Mouse (Mus musculus) stomach, postnatal 0 days (tissue): ENCODE results near the gene Apba3.

ENCODE experiments used
- CTCF ChIP-seq: IDR thresholded peaks from 2 replicates; pipeline ENCODE4 v1.5.1; 2016; ENCODE audit warnings: antibody characterized with exemption, low read depth, mild to moderate bottlenecking, moderate library complexity
- EP300 ChIP-seq: optimal IDR thresholded peaks from 2 replicates; pipeline ENCODE3; 2016; ENCODE audit warnings: antibody characterized with exemption

DNA sequence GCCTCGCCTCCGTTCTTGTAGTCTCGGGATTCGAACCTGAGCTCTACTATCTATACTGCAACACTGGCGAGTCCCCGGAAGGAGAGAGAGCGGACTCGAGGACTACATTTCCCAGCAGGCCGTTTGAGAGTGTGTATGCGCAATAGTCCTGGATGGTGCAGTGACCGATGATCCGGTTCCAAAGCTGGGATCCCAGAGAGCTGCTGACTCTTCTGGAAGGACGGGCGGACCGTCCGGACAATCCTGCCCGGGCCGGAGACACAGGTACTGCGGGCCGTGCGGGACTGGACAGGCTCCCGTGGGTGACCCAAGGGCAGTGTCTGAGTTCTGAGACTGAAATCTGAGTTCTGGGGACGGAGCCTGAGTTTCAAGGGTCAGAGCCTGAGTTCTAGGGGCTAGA is 1.3 kb downstream of the Apba3 start:
- TF ChIP-seq CTCF (no peak), EP300 (no peak)
